Mouse (Mus musculus): ENCODE results near the gene Tbc1d1. TPM values are rescaled to one million over a fixed set of nuclear protein-coding genes. Genes with fewer than 3 reads are reported as not detected.

The Tbc1d1 gene
- total and polyA plus RNA-seq, 2 experiments: 2.2 to 8.1 TPM

DNA sequence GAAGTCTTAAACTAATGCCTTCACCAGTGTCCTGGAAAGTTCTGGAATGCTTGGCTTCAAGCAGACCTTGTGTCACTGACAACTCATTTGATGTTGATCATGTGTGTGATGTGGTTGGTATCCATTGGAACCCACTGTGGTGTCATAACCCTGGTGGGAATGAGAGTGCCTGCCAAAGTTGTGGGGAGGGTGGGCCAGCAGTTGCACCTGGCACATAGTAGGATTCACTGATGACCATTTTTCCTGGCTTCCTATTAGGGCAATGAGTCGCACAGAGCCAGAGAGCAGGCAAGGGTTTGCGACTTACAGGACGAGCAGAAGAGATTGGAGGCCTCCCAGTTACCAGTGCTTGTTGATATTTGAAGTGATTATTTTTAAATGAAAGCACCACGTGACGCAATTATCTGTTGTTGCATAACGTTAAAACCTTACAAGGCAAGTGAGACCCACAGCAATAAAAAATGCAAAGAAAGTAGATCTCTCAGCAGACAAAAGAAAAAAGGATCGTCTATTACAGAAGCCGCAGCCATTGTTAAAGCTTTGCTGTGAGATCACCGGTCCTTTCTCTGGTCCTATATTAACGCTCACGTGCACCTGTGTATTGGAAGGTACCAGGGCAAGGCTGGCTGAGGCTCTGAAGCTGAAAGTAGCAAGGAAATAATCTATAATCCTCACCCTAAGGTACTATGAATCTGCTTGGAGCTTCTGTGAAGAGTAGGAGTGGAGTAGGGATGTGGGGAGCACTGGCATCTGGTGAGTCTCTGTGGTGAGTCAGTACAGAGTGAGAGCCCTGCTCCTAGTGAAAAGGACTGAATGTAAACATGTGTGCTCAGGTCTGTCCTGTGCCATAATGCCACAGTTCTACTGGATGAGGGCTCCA is 209.3 kb downstream of the Tbc1d1 start:
- peak; percentile 40 for DNase-seq (ENCODE audit: extremely low read depth, low read depth, low spot score)
- WGBS: 66% methylated on average over 11 of the region's 11 CpGs
- H3K79me2 ChIP-seq (ENCODE audit: control insufficient read depth, insufficient read depth, low read length): no peaks in the 10 kb centered on the region
- peaks cover 5% of the 10 kb centered on the region; the same call in 1 of the 2 replicates for H3K4me1 ChIP-seq (ENCODE audit: control insufficient read depth, insufficient read depth, low read length)
- no peak overlapping the region for H3K27ac ChIP-seq (replicated peaks; ENCODE audit: insufficient read depth, low read depth, low read length)
- no peaks in the 10 kb centered on the region for H3K36me3 ChIP-seq (ENCODE audit: control insufficient read depth, insufficient read depth, low read length)
- no peak overlapping the region for H3K4me3 ChIP-seq (ENCODE audit: insufficient read depth, low read depth, low read length)
- H3K27me3 ChIP-seq (ENCODE audit: control insufficient read depth, insufficient read depth, low read length): no peaks in the 10 kb centered on the region
- TF ChIP-seq CTCF (IDR thresholded peaks at IDR 0.05; ENCODE audit: low read depth, low read length) (no peak), POLR2A (IDR thresholded peaks at IDR 0.05; ENCODE audit: extremely low read depth, insufficient read depth, low read length) (no peak)
- H3K9ac ChIP-seq (ENCODE audit: low read depth, low read length): no peak overlapping the region

GRCm38 (mm10) chr5:64366113-64366512 is 210.0 kb downstream of the Tbc1d1 start:
- Histone ChIP-seq H3K27ac (replicated peaks; ENCODE audit: insufficient read depth, low read depth, low read length) (no peak overlapping the region), H3K9ac (ENCODE audit: low read depth, low read length) (no peak overlapping the region), H3K27me3 (ENCODE audit: control insufficient read depth, insufficient read depth, low read length) (no peaks in the 10 kb centered on the region), H3K4me3 (ENCODE audit: insufficient read depth, low read depth, low read length) (no peak overlapping the region), H3K4me1 (ENCODE audit: control insufficient read depth, insufficient read depth, low read length) (peaks cover 4% of the 10 kb centered on the region; the same call in 1 of the 2 replicates), H3K36me3 (ENCODE audit: control insufficient read depth, insufficient read depth, low read length) (no peaks in the 10 kb centered on the region), H3K79me2 (ENCODE audit: control insufficient read depth, insufficient read depth, low read length) (no peaks in the 10 kb centered on the region)
- WGBS: 90% methylated on average over 9 of the region's 9 CpGs
- DNase-seq (ENCODE audit: extremely low read depth, low read depth, low spot score): no peak
- TF ChIP-seq POLR2A (IDR thresholded peaks at IDR 0.05; ENCODE audit: extremely low read depth, insufficient read depth, low read length) (no peak), CTCF (IDR thresholded peaks at IDR 0.05; ENCODE audit: low read depth, low read length) (no peak)

DNA sequence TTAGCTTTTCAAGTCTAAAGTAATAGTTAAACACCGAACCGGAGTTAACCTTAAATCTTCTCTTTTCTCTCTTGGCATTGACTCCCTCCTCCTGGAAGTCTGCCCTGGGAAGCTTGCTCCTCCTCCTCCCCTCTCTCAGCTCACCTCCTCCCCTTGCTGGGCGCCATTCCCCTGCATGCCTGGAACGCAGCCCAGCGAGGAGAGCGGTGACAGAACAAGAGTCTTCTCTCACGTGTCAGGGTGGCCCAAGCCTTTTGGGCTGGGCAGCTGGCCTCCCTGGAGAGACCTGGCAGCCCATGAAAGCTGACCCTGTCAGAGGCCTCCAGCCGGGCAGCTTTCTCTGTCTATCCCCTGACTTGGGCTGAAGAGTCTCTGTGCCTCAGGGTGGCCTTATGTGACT is 211.3 kb downstream of the Tbc1d1 start:
- Histone ChIP-seq H3K27ac (replicated peaks; ENCODE audit: insufficient read depth, low read depth, low read length) (no peak overlapping the region), H3K9ac (ENCODE audit: low read depth, low read length) (no peak overlapping the region), H3K27me3 (ENCODE audit: control insufficient read depth, insufficient read depth, low read length) (no peaks in the 10 kb centered on the region), H3K36me3 (ENCODE audit: control insufficient read depth, insufficient read depth, low read length) (no peaks in the 10 kb centered on the region), H3K4me1 (ENCODE audit: control insufficient read depth, insufficient read depth, low read length) (peaks cover 4% of the 10 kb centered on the region; the same call in 1 of the 2 replicates), H3K79me2 (ENCODE audit: control insufficient read depth, insufficient read depth, low read length) (no peaks in the 10 kb centered on the region), H3K4me3 (ENCODE audit: insufficient read depth, low read depth, low read length) (no peak overlapping the region)
- peak; percentile 78 for DNase-seq (ENCODE audit: extremely low read depth, low read depth, low spot score)
- 23% methylated on average over 8 of the region's 8 CpGs for WGBS
- TF ChIP-seq CTCF (IDR thresholded peaks at IDR 0.05; ENCODE audit: low read depth, low read length) (no peak), POLR2A (IDR thresholded peaks at IDR 0.05; ENCODE audit: extremely low read depth, insufficient read depth, low read length) (no peak)

- Histone ChIP-seq H3K27ac (replicated peaks; ENCODE audit: insufficient read depth, low read depth, low read length) (no peak overlapping the region), H3K79me2 (ENCODE audit: control insufficient read depth, insufficient read depth, low read length) (no peaks in the 10 kb centered on the region)
- TF ChIP-seq POLR2A (IDR thresholded peaks at IDR 0.05; ENCODE audit: extremely low read depth, insufficient read depth, low read length): no peak
- no peak for TF ChIP-seq CTCF (IDR thresholded peaks at IDR 0.05; ENCODE audit: low read depth, low read length)
Measured at GRCm38 (mm10) chr5:64371331-64371831, 215.3 kb downstream of the Tbc1d1 start.

DNA sequence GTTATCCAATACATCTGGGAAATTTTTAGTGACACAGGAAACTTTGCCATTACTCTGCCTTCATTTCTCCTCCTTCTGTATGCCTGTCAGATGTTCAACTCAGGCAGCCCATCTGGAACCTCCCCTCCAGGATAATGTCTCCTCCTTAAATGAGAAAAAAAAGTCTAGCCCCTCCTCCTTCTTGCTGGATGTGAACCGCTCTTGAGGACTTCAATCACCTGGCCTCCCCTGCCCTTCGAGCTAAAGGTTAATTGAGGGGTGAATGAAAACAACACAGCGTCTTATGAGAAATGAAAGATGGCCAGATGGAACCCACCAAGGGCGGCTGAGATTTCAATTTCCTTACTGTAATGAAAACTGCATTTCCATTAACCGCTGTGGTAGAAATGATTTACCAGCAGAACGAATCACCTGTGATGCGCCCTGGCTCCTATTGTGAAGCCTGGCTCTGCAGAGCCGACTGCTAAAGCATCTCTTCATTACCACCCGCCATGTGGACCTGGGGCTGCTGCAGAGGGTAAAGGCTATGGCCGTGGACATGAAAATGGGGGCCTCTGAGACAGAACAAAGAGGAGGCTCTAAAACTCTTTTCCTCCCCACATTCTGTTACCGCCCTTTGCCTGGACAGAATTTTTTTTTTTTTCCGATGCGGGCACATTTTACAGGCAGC is 216.3 kb downstream of the Tbc1d1 start:
- Histone ChIP-seq H3K79me2 (ENCODE audit: control insufficient read depth, insufficient read depth, low read length) (no peaks in the 10 kb centered on the region), H3K27me3 (ENCODE audit: control insufficient read depth, insufficient read depth, low read length) (no peaks in the 10 kb centered on the region), H3K9ac (ENCODE audit: low read depth, low read length) (no peak overlapping the region), H3K4me3 (ENCODE audit: insufficient read depth, low read depth, low read length) (no peak overlapping the region), H3K4me1 (ENCODE audit: control insufficient read depth, insufficient read depth, low read length) (peaks cover 12% of the 10 kb centered on the region), H3K36me3 (ENCODE audit: control insufficient read depth, insufficient read depth, low read length) (no peaks in the 10 kb centered on the region), H3K27ac (replicated peaks; ENCODE audit: insufficient read depth, low read depth, low read length) (no peak overlapping the region)
- 96% methylated on average over 13 of the region's 13 CpGs for WGBS
- TF ChIP-seq POLR2A (IDR thresholded peaks at IDR 0.05; ENCODE audit: extremely low read depth, insufficient read depth, low read length): no peak
- no peak for TF ChIP-seq CTCF (IDR thresholded peaks at IDR 0.05; ENCODE audit: low read depth, low read length)
- DNase-seq (ENCODE audit: extremely low read depth, low read depth, low spot score): no peak

More at GRCm38 (mm10) chr5:64371331-64371831, 215.3 kb downstream of the Tbc1d1 start:
- no peaks in the 10 kb centered on the region for H3K27me3 ChIP-seq (ENCODE audit: control insufficient read depth, insufficient read depth, low read length)
- peaks cover 12% of the 10 kb centered on the region for H3K4me1 ChIP-seq (ENCODE audit: control insufficient read depth, insufficient read depth, low read length)
- no peaks in the 10 kb centered on the region for H3K36me3 ChIP-seq (ENCODE audit: control insufficient read depth, insufficient read depth, low read length)
- H3K4me3 ChIP-seq (ENCODE audit: insufficient read depth, low read depth, low read length): no peak overlapping the region
- DNase-seq (ENCODE audit: extremely low read depth, low read depth, low spot score): peak; percentile 33
- no peak overlapping the region for H3K9ac ChIP-seq (ENCODE audit: low read depth, low read length)

Measured in liver, adult 2 months (tissue).